Mouse (Mus musculus) ES-E14 (cell line): Measurements from ENCODE around the gene Svop. TPM values are rescaled to one million over a fixed set of nuclear protein-coding genes. Genes with fewer than 3 reads are reported as not detected.

Source experiments
- DNase-seq: peaks from one replicate; pipeline ENCODE4 v3.0.0-alpha.2; 2013; ENCODE audit warnings: low read depth, low spot score
- H3K27ac ChIP-seq: 2 replicates; pipeline ENCODE4 v1.5.1; 2012; ENCODE audit warnings: low read depth, mild to moderate bottlenecking, low read length, moderate library complexity, mixed read lengths; ENCODE audit not compliant: poor library complexity, insufficient read depth, severe bottlenecking
- H3K36me3 ChIP-seq: 2 replicates; pipeline ENCODE4 v1.6.1; 2012; ENCODE audit warnings: mild to moderate bottlenecking, low read length, moderate library complexity, mixed read lengths; ENCODE audit not compliant: control insufficient read depth, poor library complexity, insufficient read depth, severe bottlenecking
- H3K4me1 ChIP-seq, 2 experiments: fragments of 150-350 bp in 1 of 2; sonication (generic) in 1 of 2; 2 replicates each; pipeline ENCODE4 v1.6.1; 2012; ENCODE audit warnings: low read length in 2 of 2, mild to moderate bottlenecking in 1 of 2, mixed read lengths in 1 of 2; ENCODE audit not compliant: control insufficient read depth in 2 of 2, insufficient read depth in 2 of 2, poor library complexity in 1 of 2
- H3K4me3 ChIP-seq, 2 experiments: fragments of 150-350 bp in 1 of 2; sonication (generic) in 1 of 2; 2 replicates each; pipeline ENCODE4 v1.5.1; 2012; ENCODE audit warnings: low read length in 2 of 2, low read depth in 1 of 2, mild to moderate bottlenecking in 1 of 2, mixed read lengths in 1 of 2; ENCODE audit not compliant: insufficient read depth in 1 of 2, poor library complexity in 1 of 2, severe bottlenecking in 1 of 2
- H3K9ac ChIP-seq: 2 replicates; pipeline ENCODE4 v1.6.1; 2012; ENCODE audit warnings: low read depth, mild to moderate bottlenecking, low read length, mixed read lengths; ENCODE audit not compliant: poor library complexity, insufficient read depth, severe bottlenecking
- H3K9me3 ChIP-seq: fragments of 150-350 bp; sonication (generic); 2 replicates; pipeline ENCODE4 v1.6.1; 2012; ENCODE audit warnings: low read depth, mild to moderate bottlenecking, low read length; ENCODE audit not compliant: control insufficient read depth, insufficient read depth
- CHD2 ChIP-seq: IDR thresholded peaks from 2 replicates; pipeline ENCODE4 v1.6.1; 2014; ENCODE audit warnings: mild to moderate bottlenecking, low read depth, low read length, inconsistent platforms
- HCFC1 ChIP-seq: IDR thresholded peaks from 2 replicates; pipeline ENCODE4 v1.6.1; 2012; ENCODE audit warnings: low read length, inconsistent platforms, borderline replicate concordance; ENCODE audit not compliant: insufficient read depth
- MAFK ChIP-seq: IDR thresholded peaks from 2 replicates; pipeline ENCODE4 v1.6.1; 2014; ENCODE audit warnings: mild to moderate bottlenecking, low read depth, low read length, inconsistent platforms; ENCODE audit not compliant: insufficient read depth
- ZC3H11A ChIP-seq: IDR thresholded peaks from 2 replicates; pipeline ENCODE4 v1.6.1; 2012; ENCODE audit warnings: low read depth, mild to moderate bottlenecking, inconsistent platforms, low read length, borderline replicate concordance
- ZNF384 ChIP-seq: IDR thresholded peaks from 2 replicates; pipeline ENCODE4 v1.6.1; 2012; ENCODE audit warnings: low read depth, low read length, inconsistent platforms
- in situ Hi-C, 2 experiments: fragments of 600-800 bp; cut with MboI; formaldehyde crosslinking; loops; one replicate each; pipeline ENCODE4 v1.15.1; 2025; ENCODE audit warnings: low sequenced_read_pairs in 2 of 2, inconsistent platforms in 1 of 2; ENCODE audit not compliant: unreplicated experiment in 2 of 2
- total RNA-seq: library from RNA; depleted of rRNA; stranded (reverse); fragments of 300-350 nt; gene quantifications from 2 replicates; pipeline ENCODE4 v1.2.3, GENCODE M21; 2012

Gene Svop
- total RNA-seq, 1 experiment = 4.9 TPM

GRCm38 (mm10) chr5:114130698-114131520 lies 39.5 kb upstream of the Svop start:
- no peak for DNase-seq
- peak; percentile 88 for TF ChIP-seq CHD2
- no peak for TF ChIP-seq HCFC1
- Histone ChIP-seq H3K9ac (peak overlapping the region; percentile 83), H3K36me3 (peaks cover 27% of the 10 kb centered on the region), H3K9me3 (no peaks in the 10 kb centered on the region), H3K27ac (peak overlapping the region; percentile 78), H3K4me3 (peak overlapping the region; percentile 84 to 91), H3K4me1 (peaks cover 4 to 13% of the 10 kb centered on the region in 2 experiments)
- in situ Hi-C loops = no loop called here

- Histone ChIP-seq H3K4me1 (peaks cover 4 to 18% of the 10 kb centered on the region in 2 experiments), H3K9ac (peak within 1 kb of the TSS; percentile 83), H3K9me3 (no peaks in the 10 kb centered on the region), H3K36me3 (peaks cover 28% of the 10 kb centered on the region), H3K27ac (peak within 1 kb of the TSS; percentile 78), H3K4me3 (peak within 1 kb of the TSS; percentile 84 to 91)
- DNase-seq = no peak
- in situ Hi-C loops = no loop called here
- TF ChIP-seq CHD2 (no peak), ZC3H11A (no peak), HCFC1 (0 out of 2 replicates have a peak, but pooled peaks have one; percentile 17), ZNF384 (no peak), MAFK (no peak)
Observed at GRCm38 (mm10) chr5:114130211-114130605, 38.8 kb upstream of the Svop start, which contains the start of gene Ung. Ung (plus strand) TSS chr5:114130386.

GRCm38 (mm10) chr5:114129550-114130210 lies 38.3 kb upstream of the Svop start:
- in situ Hi-C loops = no loop called here
- Histone ChIP-seq H3K4me3 (peak overlapping the region; percentile 84 to 91), H3K36me3 (peaks cover 27% of the 10 kb centered on the region), H3K9ac (peak overlapping the region; percentile 73; the same call in 1 of the 2 replicates), H3K9me3 (no peaks in the 10 kb centered on the region), H3K27ac (no peak overlapping the region; the same call in 1 of the 2 replicates), H3K4me1 (peaks cover 4 to 23% of the 10 kb centered on the region in 2 experiments)
- TF ChIP-seq CHD2 (no peak), ZC3H11A (no peak), ZNF384 (peak; percentile 60)
- no peak for DNase-seq

GRCm38 (mm10) chr5:114127374-114128349 lies 36.3 kb upstream of the Svop start, which contains the start of gene Alkbh2:
Alkbh2 (minus strand) TSS chr5:114128218.
- in situ Hi-C loops = no loop called here
- TF ChIP-seq ZC3H11A (peak; percentile 21; the same call in 1 of the 2 replicates), MAFK (no peak)
- H3K4me1 ChIP-seq = peaks cover 3 to 25% of the 10 kb centered on the region in 2 experiments
- H3K4me3 ChIP-seq = peak within 1 kb of the TSS; percentile 81 to 94
- no peaks in the 10 kb centered on the region for H3K9me3 ChIP-seq
- DNase-seq = no peak
- peak within 1 kb of the TSS; percentile 92 for H3K27ac ChIP-seq
- H3K36me3 ChIP-seq = peaks cover 32% of the 10 kb centered on the region
- peak within 1 kb of the TSS; percentile 87 for H3K9ac ChIP-seq
